Mouse (Mus musculus) CH12.LX (cell line): ENCODE results near the gene Zcchc24.

Source experiments
- CTCF ChIP-seq, 2 experiments: IDR thresholded peaks in 1 of 2; conservative IDR thresholded peaks in 1 of 2; 2 replicates each; pipeline ENCODE4 v1.5.1; 2011 to 2012; ENCODE audit warnings: low read depth in 2 of 2, low read length in 2 of 2, improper control_type of control experiment in 1 of 2, inconsistent platforms in 1 of 2, mild to moderate bottlenecking in 1 of 2, moderate library complexity in 1 of 2
- POLR2A ChIP-seq: IDR thresholded peaks from 2 replicates; pipeline ENCODE4 v1.6.1; 2011; ENCODE audit warnings: low read depth, mild to moderate bottlenecking, improper control_type of control experiment, low read length
- USF1 ChIP-seq: IDR thresholded peaks from 2 replicates; pipeline ENCODE4 v1.6.1; 2014; ENCODE audit warnings: low read depth, mild to moderate bottlenecking, inconsistent platforms, low read length, improper control_type of control experiment

DNA sequence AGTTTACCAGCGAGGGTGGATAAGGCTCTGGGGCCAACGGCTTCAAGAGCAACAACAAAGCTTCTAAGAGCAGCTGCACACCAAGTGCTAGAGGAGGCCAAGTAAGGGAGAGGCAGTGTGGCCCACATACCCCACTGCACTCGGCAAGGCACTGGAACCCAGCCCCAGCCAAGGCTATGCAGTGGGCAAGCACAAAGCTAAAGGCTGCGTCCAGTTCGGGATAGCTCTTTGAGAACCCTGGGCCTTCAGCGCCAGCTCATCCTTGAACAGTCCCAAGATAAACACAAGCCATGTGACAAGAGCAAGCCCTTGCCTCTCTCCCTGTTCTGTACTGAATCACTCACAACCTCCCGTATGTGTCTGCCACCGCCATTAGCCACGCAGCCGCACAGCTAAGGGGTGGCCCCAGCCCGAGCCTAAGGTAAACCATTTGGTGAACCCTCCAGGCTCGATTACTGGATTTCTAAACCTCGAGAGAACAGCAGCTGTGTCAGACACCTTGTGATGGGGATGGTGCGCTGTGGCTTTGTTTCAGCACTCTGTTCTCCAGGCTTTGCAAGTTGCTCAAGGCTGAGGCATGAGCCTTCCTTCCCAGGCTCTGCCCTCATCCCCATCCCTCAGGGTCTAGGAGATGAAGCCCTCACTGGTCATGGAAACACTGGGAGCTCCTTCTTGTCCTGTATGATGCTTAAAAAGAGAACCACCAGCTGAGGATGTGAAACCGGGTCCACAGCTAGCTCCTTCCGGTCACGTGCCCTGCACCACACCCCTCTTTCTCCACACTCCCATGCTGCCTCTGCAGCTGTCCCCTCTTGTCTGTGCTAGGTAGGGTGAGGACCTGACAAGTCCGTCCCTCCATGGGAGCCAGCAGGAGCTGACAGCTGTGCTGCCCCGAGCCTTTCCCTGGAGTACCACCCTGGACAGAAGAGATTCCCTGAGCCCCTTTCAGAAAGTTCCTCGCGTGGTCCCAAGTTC is 21.6 kb downstream of the Zcchc24 start:
- TF ChIP-seq POLR2A (peak; percentile 54), USF1 (peak; percentile 95), CTCF (conservative IDR thresholded peaks at IDR 0.05 in 1 of 2, IDR thresholded peaks at IDR 0.05 in 1 of 2; ENCODE audit: low read depth in 2 of 2, low read length in 2 of 2) (no peak)
